Mouse (Mus musculus) hindbrain, embryonic 14.5 days (tissue): ENCODE measurements around the gene Gm17018. TPM values are rescaled to one million over a fixed set of nuclear protein-coding genes. Genes with fewer than 3 reads are reported as not detected.

Experiments used
- ATAC-seq: fragments of 200-750 bp; cut with Nextera tagmentation; 2 replicates; pipeline ENCODE4 v1.8.0; 2017; ENCODE audit warnings: moderate number of reproducible peaks, mild to moderate bottlenecking, moderate TSS enrichment, moderate library complexity; ENCODE audit not compliant: low FRiP score
- DNase-seq: peaks from one replicate; pipeline ENCODE4 v3.0.0-alpha.2; 2015; ENCODE audit warnings: low spot score
- H3K27ac ChIP-seq: fragments of 300-500 bp; sonication (generic); 2 replicates; pipeline ENCODE4 v1.5.1; 2014; ENCODE audit warnings: mild to moderate bottlenecking, moderate library complexity
- H3K27me3 ChIP-seq: fragments of 300-500 bp; sonication (generic); 2 replicates; pipeline ENCODE4 v1.6.1; 2014; ENCODE audit warnings: mild to moderate bottlenecking, low read length, mixed read lengths; ENCODE audit not compliant: control insufficient read depth, insufficient read depth
- H3K36me3 ChIP-seq: fragments of 300-500 bp; sonication (generic); replicated peaks from 2 replicates; pipeline ENCODE4 v1.6.1; 2014; ENCODE audit not compliant: control insufficient read depth, insufficient read depth
- H3K4me1 ChIP-seq: fragments of 300-500 bp; sonication (generic); replicated peaks from 2 replicates; pipeline ENCODE4 v1.6.1; 2014; ENCODE audit warnings: antibody characterized with exemption, low read length, mixed read lengths; ENCODE audit not compliant: control insufficient read depth, insufficient read depth
- H3K4me2 ChIP-seq: fragments of 300-500 bp; sonication (generic); replicated peaks from 2 replicates; pipeline ENCODE4 v1.6.1; 2014; ENCODE audit warnings: mild to moderate bottlenecking, moderate library complexity
- H3K4me3 ChIP-seq: fragments of 300-500 bp; sonication (generic); replicated peaks from 2 replicates; pipeline ENCODE4 v1.5.1; 2014; ENCODE audit warnings: mild to moderate bottlenecking, low read length
- H3K9ac ChIP-seq: fragments of 300-500 bp; sonication (generic); 2 replicates; pipeline ENCODE4 v1.6.1; 2014
- H3K9me3 ChIP-seq: fragments of 300-500 bp; sonication (generic); 2 replicates; pipeline ENCODE4 v1.6.1; 2016; ENCODE audit warnings: low read length; ENCODE audit not compliant: control insufficient read depth
- WGBS: fragments of 180-500 bp; shearing (Covaris S2); extraction: QIAGEN DNeasy Blood & Tissue Kit; methylation state at CpG from one replicate; pipeline ENCODE4 v1.1.7; 2014; 5-methylcytosine and 5-hydroxymethylcytosine counted together
- polyA plus RNA-seq: library from polyadenylated mRNA; unstranded; fragments of >200 nt; fragmentation: Nextera tagmentation; extraction: Ambion mirVana; gene quantifications from 2 replicates; pipeline ENCODE4 v1.2.1, GENCODE M21; 2014

Gene Gm17018
- polyA plus RNA-seq, 1 experiment from 2014 or later = 87.4 TPM

GRCm38 (mm10) chr19:45531554-45531953 is 28.9 kb upstream of the Gm17018 start:
- Histone ChIP-seq H3K4me3 (no peak overlapping the region), H3K36me3 (peaks cover 44% of the 10 kb centered on the region), H3K4me1 (peaks cover 7% of the 10 kb centered on the region; the same call in 1 of the 2 replicates), H3K27me3 (no peaks in the 10 kb centered on the region), H3K27ac (no peak overlapping the region), H3K4me2 (no peak overlapping the region), H3K9me3 (no peaks in the 10 kb centered on the region), H3K9ac (no peak overlapping the region)
- no peak for ATAC-seq
- 71% methylated on average over 6 of the region's 6 CpGs for WGBS
- DNase-seq = no peak

DNA sequence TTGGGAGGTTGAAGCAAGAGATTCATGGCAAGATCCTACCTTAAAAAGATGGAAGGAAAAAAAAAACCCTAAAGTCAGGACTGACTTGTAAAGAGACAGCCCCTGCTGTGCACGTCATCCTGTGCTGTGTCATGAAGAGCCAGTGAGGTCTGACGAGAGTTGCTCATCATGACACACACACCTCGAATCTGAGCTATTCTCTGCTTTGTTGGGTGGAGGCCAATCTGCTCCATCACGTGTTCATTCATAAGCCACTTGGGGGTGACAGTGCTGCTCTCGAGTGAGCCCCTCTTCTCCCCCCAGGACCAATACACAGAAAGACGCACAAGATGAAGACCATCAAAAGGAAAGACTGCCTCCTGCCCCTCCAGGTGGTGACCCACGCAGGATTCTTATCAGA is 26.8 kb upstream of the Gm17018 start:
- H3K4me2 ChIP-seq = no peak overlapping the region
- no peak for DNase-seq
- peaks cover 24% of the 10 kb centered on the region for H3K36me3 ChIP-seq
- 66% methylated on average over 7 of the region's 7 CpGs for WGBS
- H3K9ac ChIP-seq = no peak overlapping the region
- H3K27me3 ChIP-seq = no peaks in the 10 kb centered on the region
- H3K9me3 ChIP-seq = no peaks in the 10 kb centered on the region
- H3K4me1 ChIP-seq = peaks cover 7% of the 10 kb centered on the region; the same call in 1 of the 2 replicates
- no peak for ATAC-seq
- no peak overlapping the region for H3K27ac ChIP-seq
- H3K4me3 ChIP-seq = no peak overlapping the region

DNA sequence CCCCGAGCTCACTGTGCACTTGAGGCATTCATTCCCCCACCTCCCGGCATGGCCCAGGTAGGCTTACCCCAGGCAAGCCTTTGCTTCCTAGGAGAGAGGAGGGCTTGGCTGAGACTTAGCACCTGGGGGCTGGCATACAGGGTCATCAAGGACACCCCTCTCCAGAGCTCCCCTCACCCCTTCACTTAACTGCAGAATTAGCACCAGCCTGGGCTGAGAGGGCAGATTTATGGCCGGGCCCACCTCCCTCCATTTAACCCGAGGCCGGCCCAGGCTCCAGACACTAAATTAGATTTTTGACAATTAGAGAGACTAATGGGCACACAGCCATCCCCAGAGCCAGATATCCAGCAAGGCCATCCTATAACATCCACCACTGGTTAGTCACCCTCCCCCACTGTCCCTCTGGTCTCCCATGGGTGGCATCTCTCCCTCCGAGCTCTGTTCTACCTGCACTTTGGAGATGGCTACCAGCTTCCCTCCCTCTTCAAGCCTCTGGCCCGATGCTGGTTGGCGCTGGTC is 25.1 kb upstream of the Gm17018 start:
- Histone ChIP-seq H3K4me2 (no peak overlapping the region), H3K4me1 (peaks cover 7% of the 10 kb centered on the region; the same call in 1 of the 2 replicates), H3K9ac (no peak overlapping the region), H3K27ac (no peak overlapping the region; the same call in 1 of the 2 replicates), H3K27me3 (no peaks in the 10 kb centered on the region), H3K4me3 (no peak overlapping the region), H3K36me3 (peaks cover 7% of the 10 kb centered on the region), H3K9me3 (no peaks in the 10 kb centered on the region)
- no peak for ATAC-seq
- WGBS = 72% methylated on average over 8 of the region's 8 CpGs
- DNase-seq = no peak

DNA sequence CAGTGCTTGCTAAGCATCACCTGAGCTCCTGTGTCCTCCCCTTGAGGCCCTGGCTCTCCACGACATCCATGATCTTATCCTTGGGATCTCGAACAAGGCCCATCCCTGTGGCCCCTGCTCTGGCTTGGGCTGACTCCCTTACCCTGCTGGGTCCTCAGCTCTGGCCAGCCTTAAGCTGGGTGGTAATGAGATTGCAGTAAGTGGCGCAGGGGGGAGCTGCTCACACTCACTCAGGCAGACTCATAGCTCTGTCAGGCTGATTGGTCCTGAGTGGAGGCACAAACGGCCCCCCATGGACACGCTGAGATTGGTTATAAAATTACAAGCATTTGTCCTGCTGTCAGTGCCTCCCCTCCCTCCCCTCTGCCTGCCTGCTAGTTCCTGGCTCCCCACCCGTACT is 24.5 kb upstream of the Gm17018 start:
- 50% methylated on average over 6 of the region's 6 CpGs for WGBS
- no peak overlapping the region; the same call in 1 of the 2 replicates for H3K27ac ChIP-seq
- ATAC-seq = peak; percentile 59

DNA sequence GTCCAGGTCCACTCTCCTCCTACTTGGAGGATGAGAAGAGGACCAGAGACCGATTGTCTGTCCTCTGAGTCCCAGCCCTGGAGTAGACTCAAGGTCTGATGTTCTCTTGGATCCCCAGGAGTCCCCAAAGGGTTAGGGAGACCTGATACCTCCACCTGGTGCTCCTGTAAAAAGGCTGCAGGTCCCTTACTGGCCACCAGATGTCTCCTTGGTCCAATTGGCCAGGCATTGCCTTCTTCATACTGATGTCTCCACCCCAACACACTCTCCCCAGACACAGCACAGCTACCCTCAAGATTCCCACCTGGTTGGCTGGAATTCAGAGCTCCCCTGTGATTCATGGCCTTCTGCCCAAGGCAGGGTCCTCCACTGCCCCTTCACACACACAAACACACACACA is 22.9 kb upstream of the Gm17018 start:
- H3K4me1 ChIP-seq = peaks cover 24% of the 10 kb centered on the region
- ATAC-seq = no peak
- WGBS = 48% methylated on average over 1 of the region's 1 CpGs

More for the DNA sequence above, 24.5 kb upstream of the Gm17018 start:
- Histone ChIP-seq H3K27me3 (no peaks in the 10 kb centered on the region), H3K9ac (no peak overlapping the region), H3K4me2 (no peak overlapping the region), H3K9me3 (no peaks in the 10 kb centered on the region), H3K4me3 (no peak overlapping the region), H3K4me1 (peaks cover 14% of the 10 kb centered on the region), H3K36me3 (peaks cover 4% of the 10 kb centered on the region; the same call in 1 of the 2 replicates)
- DNase-seq = no peak

GRCm38 (mm10) chr19:45540657-45541408 is 19.6 kb upstream of the Gm17018 start:
- H3K27me3 ChIP-seq = peaks cover 26% of the 10 kb centered on the region
- DNase-seq (no peak), ATAC-seq (0 out of 2 replicates have a peak, but pooled peaks have one; percentile 9)
- peaks cover 21% of the 10 kb centered on the region for H3K4me1 ChIP-seq
- WGBS = 17% methylated on average over 8 of the region's 8 CpGs
- no peaks in the 10 kb centered on the region for H3K9me3 ChIP-seq
- no peaks in the 10 kb centered on the region for H3K36me3 ChIP-seq
- peak overlapping the region; percentile 34 for H3K4me3 ChIP-seq
- peak overlapping the region; percentile 65 for H3K9ac ChIP-seq
- peak overlapping the region; percentile 65 for H3K4me2 ChIP-seq
- H3K27ac ChIP-seq = peak overlapping the region; percentile 86

More for the DNA sequence above, 22.9 kb upstream of the Gm17018 start:
- H3K4me3 ChIP-seq = no peak overlapping the region
- H3K4me2 ChIP-seq = no peak overlapping the region
- H3K27ac ChIP-seq = no peak overlapping the region
- no peaks in the 10 kb centered on the region for H3K9me3 ChIP-seq
- H3K36me3 ChIP-seq = no peaks in the 10 kb centered on the region
- DNase-seq = no peak
- H3K9ac ChIP-seq = no peak overlapping the region
- peaks cover 4% of the 10 kb centered on the region for H3K27me3 ChIP-seq

- H3K4me1 ChIP-seq = peaks cover 21% of the 10 kb centered on the region
- ATAC-seq (peak; percentile 57; the same call in 1 of the 2 replicates), DNase-seq (peak; percentile 71)
- peak overlapping the region; percentile 86 for H3K27ac ChIP-seq
- H3K4me3 ChIP-seq = peak overlapping the region; percentile 34
- H3K4me2 ChIP-seq = peak overlapping the region; percentile 65
- peaks cover 31% of the 10 kb centered on the region for H3K27me3 ChIP-seq
- WGBS = under 1% methylated on average over 46 of the region's 58 CpGs
- H3K9ac ChIP-seq = peak overlapping the region; percentile 65
- H3K9me3 ChIP-seq = no peaks in the 10 kb centered on the region
- H3K36me3 ChIP-seq = no peaks in the 10 kb centered on the region
Measured at GRCm38 (mm10) chr19:45541409-45542041, 18.9 kb upstream of the Gm17018 start.

GRCm38 (mm10) chr19:45542061-45542460 is 18.4 kb upstream of the Gm17018 start:
- peaks cover 21% of the 10 kb centered on the region for H3K4me1 ChIP-seq
- H3K4me3 ChIP-seq = peak overlapping the region; percentile 34; the same call in 1 of the 2 replicates
- ATAC-seq (no peak), DNase-seq (no peak)
- peak overlapping the region; percentile 65 for H3K9ac ChIP-seq
- 12% methylated on average over 3 of the region's 3 CpGs for WGBS
- H3K27ac ChIP-seq = peak overlapping the region; percentile 86
- H3K36me3 ChIP-seq = no peaks in the 10 kb centered on the region
- peaks cover 31% of the 10 kb centered on the region for H3K27me3 ChIP-seq
- peak overlapping the region; percentile 65 for H3K4me2 ChIP-seq
- no peaks in the 10 kb centered on the region for H3K9me3 ChIP-seq
